Mouse (Mus musculus) midbrain, embryonic 16.5 days (tissue): ENCODE data around the gene Mrgprf. TPM values are rescaled to one million over a fixed set of nuclear protein-coding genes. Genes with fewer than 3 reads are reported as not detected.

Experiments
- ATAC-seq: fragments of 200-750 bp; cut with Nextera tagmentation; 2 replicates; pipeline ENCODE4 v1.8.0; 2017; ENCODE audit warnings: moderate TSS enrichment
- H3K27ac ChIP-seq: fragments of 300-500 bp; sonication (generic); 2 replicates; pipeline ENCODE4 v1.5.1; 2014; ENCODE audit warnings: mild to moderate bottlenecking, low read length, mixed read lengths
- H3K27me3 ChIP-seq: fragments of 300-500 bp; sonication (generic); 2 replicates; pipeline ENCODE4 v1.6.1; 2014; ENCODE audit warnings: low read depth, low read length, mixed read lengths; ENCODE audit not compliant: control insufficient read depth, insufficient read depth
- H3K36me3 ChIP-seq: fragments of 300-500 bp; sonication (generic); 2 replicates; pipeline ENCODE4 v1.6.1; 2014; ENCODE audit warnings: mild to moderate bottlenecking, low read length, moderate library complexity, mixed read lengths; ENCODE audit not compliant: control insufficient read depth, insufficient read depth
- H3K4me1 ChIP-seq: fragments of 300-500 bp; sonication (generic); 2 replicates; pipeline ENCODE4 v1.6.1; 2014; ENCODE audit warnings: mild to moderate bottlenecking, low read length, mixed read lengths; ENCODE audit not compliant: control insufficient read depth, insufficient read depth
- H3K4me2 ChIP-seq: fragments of 300-500 bp; sonication (generic); 2 replicates; pipeline ENCODE4 v1.6.1; 2014; ENCODE audit warnings: mild to moderate bottlenecking, low read length, mixed read lengths
- H3K4me3 ChIP-seq: fragments of 300-500 bp; sonication (generic); 2 replicates; pipeline ENCODE4 v1.5.1; 2014; ENCODE audit warnings: low read depth, mild to moderate bottlenecking, low read length, moderate library complexity, mixed read lengths
- H3K9ac ChIP-seq: fragments of 300-500 bp; sonication (generic); 2 replicates; pipeline ENCODE4 v1.6.1; 2014; ENCODE audit warnings: low read depth, low read length, mixed read lengths
- H3K9me3 ChIP-seq: fragments of 300-500 bp; sonication (generic); replicated peaks from 2 replicates; pipeline ENCODE4 v1.6.1; 2014; ENCODE audit warnings: mild to moderate bottlenecking, low read length, mixed read lengths; ENCODE audit not compliant: control insufficient read depth, poor library complexity, severe bottlenecking
- WGBS: fragments of 180-500 bp; shearing (Covaris S2); extraction: QIAGEN DNeasy Blood & Tissue Kit; methylation state at CpG from one replicate; pipeline ENCODE4 v1.1.7; 2014; 5-methylcytosine and 5-hydroxymethylcytosine counted together
- polyA plus RNA-seq: library from polyadenylated mRNA; unstranded; fragments of >200 nt; fragmentation: Nextera tagmentation; extraction: Ambion mirVana; gene quantifications from 2 replicates; pipeline ENCODE4 v1.2.1, GENCODE M21; 2015

Mrgprf gene
- polyA plus RNA-seq, 1 experiment from 2014 or later = 3.8 TPM

DNA sequence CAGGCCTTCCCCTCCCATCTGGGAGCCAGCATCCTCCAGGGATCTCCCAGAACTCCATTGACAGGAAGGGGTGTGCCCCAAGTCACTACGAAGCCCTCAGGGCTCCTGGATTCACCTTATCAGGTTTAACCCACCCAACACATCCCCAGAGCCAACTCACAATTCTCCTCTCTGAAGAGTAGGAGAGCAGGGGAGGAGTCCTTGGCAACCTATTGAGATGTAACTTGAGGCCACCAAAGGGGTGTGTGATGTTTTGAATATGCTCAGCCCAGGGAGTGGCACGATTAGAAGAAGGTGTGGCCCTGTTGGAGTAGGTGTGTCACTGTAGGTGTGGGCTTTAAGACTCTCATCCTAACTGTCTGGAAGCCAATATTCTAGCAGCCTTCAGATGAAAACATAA lies 25.1 kb downstream of the Mrgprf start:
- ATAC-seq = no peak
- Histone ChIP-seq H3K27me3 (no peaks in the 10 kb centered on the region), H3K9me3 (0 out of 2 replicates have a peak, but pooled peaks cover 2% of the 10 kb centered on the region), H3K27ac (no peak overlapping the region), H3K9ac (no peak overlapping the region), H3K36me3 (no peaks in the 10 kb centered on the region), H3K4me2 (no peak overlapping the region), H3K4me1 (no peaks in the 10 kb centered on the region), H3K4me3 (no peak overlapping the region)
- WGBS = 60% methylated on average over 2 of the region's 2 CpGs

DNA sequence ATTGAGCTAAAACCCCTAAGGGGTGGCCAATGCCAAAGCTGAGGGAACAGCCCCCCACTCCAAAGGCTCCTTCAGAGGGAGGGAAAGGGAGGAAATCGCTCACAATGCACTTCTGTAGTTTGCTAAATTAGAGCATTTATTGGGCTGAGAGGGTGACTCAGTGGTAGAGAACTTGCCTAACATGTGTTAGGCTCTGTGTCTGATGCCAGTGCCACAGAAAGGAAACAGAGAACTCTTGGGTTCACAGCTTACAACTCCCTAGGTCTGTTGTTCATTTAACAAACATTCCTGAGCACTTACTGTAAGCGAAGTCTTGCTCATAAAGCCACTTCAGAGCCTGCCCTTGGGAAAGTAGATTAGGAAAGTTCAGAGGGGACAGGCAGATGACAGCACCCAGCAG lies 29.4 kb downstream of the Mrgprf start:
- no peak for ATAC-seq
- Histone ChIP-seq H3K9me3 (no peaks in the 10 kb centered on the region), H3K27ac (no peak overlapping the region), H3K4me3 (no peak overlapping the region), H3K27me3 (no peaks in the 10 kb centered on the region), H3K4me2 (no peak overlapping the region), H3K36me3 (no peaks in the 10 kb centered on the region), H3K4me1 (no peaks in the 10 kb centered on the region), H3K9ac (no peak overlapping the region)
- 94% methylated on average over 2 of the region's 2 CpGs for WGBS

DNA sequence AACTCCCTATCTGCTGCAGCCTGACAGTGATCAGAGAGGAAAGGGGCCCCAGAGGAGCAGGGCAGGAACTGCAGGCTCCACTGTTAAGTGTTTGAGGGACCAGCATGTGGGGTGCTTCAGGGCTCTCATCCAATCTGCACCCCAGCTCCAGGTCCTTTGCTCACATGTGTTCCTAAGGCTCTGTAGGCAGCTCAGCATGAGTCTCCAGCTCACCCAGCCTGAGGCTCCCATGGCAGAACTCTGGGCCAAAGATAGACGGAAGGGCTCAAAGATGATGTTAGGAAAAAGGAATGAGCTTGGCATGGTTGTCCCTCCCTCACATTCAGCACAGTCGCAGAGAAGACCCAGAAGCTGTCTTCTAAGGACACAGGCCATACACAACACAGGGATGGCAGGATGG lies 30.0 kb downstream of the Mrgprf start:
- no peaks in the 10 kb centered on the region for H3K36me3 ChIP-seq
- no peak overlapping the region for H3K4me2 ChIP-seq
- H3K4me3 ChIP-seq = no peak overlapping the region
- H3K27ac ChIP-seq = no peak overlapping the region
- no peaks in the 10 kb centered on the region for H3K4me1 ChIP-seq
- no peak overlapping the region for H3K9ac ChIP-seq
- 95% methylated on average over 2 of the region's 2 CpGs for WGBS
- no peaks in the 10 kb centered on the region for H3K27me3 ChIP-seq
- no peak for ATAC-seq
- H3K9me3 ChIP-seq = no peaks in the 10 kb centered on the region

DNA sequence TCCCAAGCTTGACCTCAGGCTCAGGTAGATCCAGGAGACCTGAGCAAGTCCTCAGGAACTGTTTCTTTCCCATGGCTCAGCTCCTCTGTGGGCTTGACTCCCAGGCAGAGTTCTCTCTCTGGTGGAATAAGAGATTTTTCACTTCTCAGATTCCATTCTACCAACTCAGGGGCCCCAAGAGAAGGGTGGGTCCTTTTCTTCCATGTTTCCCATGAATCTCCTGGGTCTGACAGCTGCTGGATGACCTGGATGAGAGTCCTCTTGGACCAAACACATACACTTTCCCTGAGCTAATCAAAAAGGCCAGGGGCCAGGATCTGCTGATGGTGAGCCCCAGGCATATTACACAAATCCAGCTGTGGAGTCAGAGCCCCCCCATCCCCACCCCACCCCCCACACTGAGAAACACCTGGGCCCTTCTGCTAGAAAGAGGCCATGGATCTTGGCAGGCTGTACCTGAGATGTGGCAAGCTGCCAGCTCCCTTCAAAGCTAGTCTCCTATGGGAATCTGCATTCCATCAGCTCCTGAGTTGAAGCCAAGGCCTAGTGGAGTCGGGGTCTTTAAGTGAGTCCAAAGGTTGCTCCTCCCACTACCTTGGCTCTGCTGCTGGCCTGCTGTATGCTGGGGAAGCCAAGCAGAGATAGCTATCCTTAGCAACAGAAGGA lies 31.9 kb downstream of the Mrgprf start:
- Histone ChIP-seq H3K9me3 (no peaks in the 10 kb centered on the region), H3K27me3 (no peaks in the 10 kb centered on the region), H3K4me1 (no peaks in the 10 kb centered on the region), H3K4me3 (no peak overlapping the region), H3K36me3 (no peaks in the 10 kb centered on the region), H3K27ac (no peak overlapping the region), H3K4me2 (no peak overlapping the region), H3K9ac (no peak overlapping the region)
- ATAC-seq = no peak
- 78% methylated on average over 1 of the region's 1 CpGs for WGBS

DNA sequence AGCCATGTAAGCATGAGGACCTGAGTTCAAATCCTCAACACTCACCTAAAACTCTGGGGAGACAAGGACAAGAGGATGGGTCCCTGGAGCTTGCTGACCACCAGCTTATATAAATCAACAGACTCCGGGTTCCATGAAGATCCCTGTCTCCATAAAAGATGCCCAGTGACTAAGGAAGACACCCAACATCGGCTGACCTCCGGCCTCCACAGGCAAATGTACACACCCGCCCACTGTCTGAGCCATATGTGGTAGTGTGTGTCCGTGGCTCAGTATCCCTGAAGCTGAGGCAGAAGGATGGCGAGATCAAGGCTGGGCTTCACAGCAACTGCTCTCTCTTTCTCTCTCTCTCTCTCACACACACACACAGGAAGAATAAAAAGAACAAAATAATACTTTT lies 33.3 kb downstream of the Mrgprf start:
- ATAC-seq = no peak
- Histone ChIP-seq H3K36me3 (no peaks in the 10 kb centered on the region), H3K4me2 (no peak overlapping the region), H3K27me3 (no peaks in the 10 kb centered on the region), H3K4me3 (no peak overlapping the region), H3K4me1 (no peaks in the 10 kb centered on the region), H3K9ac (no peak overlapping the region), H3K9me3 (no peaks in the 10 kb centered on the region), H3K27ac (no peak overlapping the region)
- 81% methylated on average over 6 of the region's 6 CpGs for WGBS

DNA sequence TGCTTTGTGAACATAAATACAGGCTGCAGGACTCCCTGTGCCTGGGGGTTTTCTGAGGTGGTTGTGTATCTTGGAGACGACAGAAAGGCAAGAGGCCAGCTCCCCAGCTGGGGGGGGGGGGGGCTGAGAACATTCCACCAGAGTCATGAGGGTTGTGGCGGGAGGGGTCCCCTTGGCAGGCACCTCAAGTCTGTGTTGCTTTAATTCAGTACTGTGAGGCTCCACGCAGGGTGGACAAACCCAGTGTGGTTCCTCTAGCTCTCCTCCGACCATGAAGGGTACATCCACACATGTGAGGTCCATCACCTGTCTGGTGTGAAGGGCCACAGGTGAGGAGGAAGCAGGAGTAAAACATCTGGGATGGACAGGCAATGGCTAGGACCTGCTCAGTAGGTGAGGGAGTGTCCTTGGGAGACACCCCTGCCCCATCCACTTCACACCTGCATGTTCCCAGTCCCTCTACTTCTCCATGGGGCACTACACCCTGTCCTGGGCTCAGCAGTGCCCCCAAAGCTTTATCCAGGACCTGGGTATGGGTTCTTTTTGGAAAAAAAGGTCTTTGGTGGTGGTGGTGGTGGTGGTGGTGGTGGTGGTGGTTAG lies 33.9 kb downstream of the Mrgprf start:
- H3K27me3 ChIP-seq = no peaks in the 10 kb centered on the region
- no peak overlapping the region for H3K4me3 ChIP-seq
- 70% methylated on average over 4 of the region's 4 CpGs for WGBS
- ATAC-seq = no peak
- no peaks in the 10 kb centered on the region for H3K4me1 ChIP-seq
- no peaks in the 10 kb centered on the region for H3K36me3 ChIP-seq
- H3K4me2 ChIP-seq = no peak overlapping the region
- H3K27ac ChIP-seq = no peak overlapping the region
- no peak overlapping the region for H3K9ac ChIP-seq
- H3K9me3 ChIP-seq = no peaks in the 10 kb centered on the region

DNA sequence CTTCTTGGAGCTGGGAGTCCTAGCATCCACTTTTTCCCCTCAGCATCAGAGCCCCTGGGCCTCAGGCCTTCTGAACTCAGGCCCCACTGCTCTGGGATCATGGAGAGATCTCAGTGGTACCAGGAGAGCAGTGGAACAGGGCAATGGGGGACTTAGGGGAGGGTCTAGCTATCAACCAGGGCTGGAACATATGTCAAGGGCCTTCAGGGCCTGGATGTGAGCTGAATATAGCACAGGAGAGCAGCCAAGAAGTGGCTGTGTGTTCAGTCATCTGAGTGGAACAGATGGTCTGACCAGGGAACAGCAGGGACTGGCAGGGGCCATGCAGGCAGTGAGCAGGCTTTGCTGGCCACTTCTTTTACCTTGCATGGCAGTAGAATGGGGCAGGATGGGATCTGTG lies 34.6 kb downstream of the Mrgprf start:
- Histone ChIP-seq H3K9me3 (no peaks in the 10 kb centered on the region), H3K27me3 (no peaks in the 10 kb centered on the region), H3K4me2 (no peak overlapping the region), H3K4me3 (no peak overlapping the region), H3K4me1 (no peaks in the 10 kb centered on the region), H3K9ac (no peak overlapping the region), H3K36me3 (no peaks in the 10 kb centered on the region), H3K27ac (no peak overlapping the region)
- ATAC-seq = no peak

DNA sequence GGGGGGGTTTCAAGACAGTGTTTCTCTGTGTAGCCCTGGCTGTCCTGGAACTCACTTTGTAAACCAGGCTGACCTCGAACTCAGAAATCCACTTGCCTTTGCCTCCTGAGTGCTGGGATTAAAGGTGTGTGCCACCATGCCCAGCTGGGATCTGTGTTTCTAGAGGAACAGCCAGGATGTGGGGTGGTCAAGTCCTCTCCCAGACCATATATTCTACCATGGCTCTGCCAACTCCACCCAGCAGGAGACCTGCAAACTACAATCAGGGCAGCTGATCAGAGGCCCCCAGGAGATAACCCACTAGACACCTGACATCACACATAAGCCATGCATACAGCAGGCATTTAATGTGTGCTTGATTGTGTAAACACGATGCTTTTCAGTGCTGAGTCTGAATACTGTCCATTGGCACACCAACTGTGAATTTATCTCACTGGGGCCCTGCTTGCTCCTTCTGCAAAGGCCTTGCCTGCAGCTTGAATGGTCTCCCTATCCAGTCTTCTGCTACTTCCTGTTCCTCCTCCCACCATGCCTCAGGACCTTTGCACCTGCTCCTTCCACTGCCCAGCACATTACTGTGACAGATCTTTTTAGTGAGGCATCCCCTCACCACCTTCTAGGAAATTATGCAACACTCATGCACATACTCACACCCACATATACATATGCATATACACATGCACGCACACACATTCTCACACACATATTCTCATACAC lies 35.1 kb downstream of the Mrgprf start:
- Histone ChIP-seq H3K27ac (no peak overlapping the region), H3K4me3 (no peak overlapping the region), H3K27me3 (no peaks in the 10 kb centered on the region), H3K9me3 (no peaks in the 10 kb centered on the region), H3K9ac (no peak overlapping the region), H3K36me3 (no peaks in the 10 kb centered on the region), H3K4me1 (no peaks in the 10 kb centered on the region), H3K4me2 (no peak overlapping the region)
- ATAC-seq = no peak
- WGBS = 80% methylated on average over 3 of the region's 3 CpGs

DNA sequence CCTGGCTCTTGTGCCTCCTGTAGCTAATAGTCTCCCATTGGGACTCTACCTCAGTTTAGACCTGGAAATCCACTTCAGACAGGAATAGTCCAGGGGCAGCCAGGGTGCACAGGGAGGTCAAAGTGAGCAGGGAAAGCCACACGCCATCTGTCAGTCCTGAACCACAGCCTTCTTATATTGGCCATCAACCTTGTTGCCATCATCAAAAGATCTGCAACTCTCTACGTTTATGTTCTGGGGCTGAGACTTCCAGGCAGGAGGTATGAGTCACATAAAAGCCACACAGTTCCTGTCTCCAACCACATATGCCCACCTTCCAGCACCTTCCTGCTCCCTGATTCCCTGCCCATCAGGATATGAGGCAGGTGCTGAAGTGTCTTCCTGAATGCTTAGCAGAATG lies 37.3 kb downstream of the Mrgprf start:
- H3K9ac ChIP-seq = no peak overlapping the region
- no peaks in the 10 kb centered on the region for H3K27me3 ChIP-seq
- no peak overlapping the region for H3K4me3 ChIP-seq
- H3K4me1 ChIP-seq = no peaks in the 10 kb centered on the region
- no peaks in the 10 kb centered on the region for H3K9me3 ChIP-seq
- no peaks in the 10 kb centered on the region for H3K36me3 ChIP-seq
- H3K4me2 ChIP-seq = no peak overlapping the region
- no peak for ATAC-seq
- H3K27ac ChIP-seq = no peak overlapping the region
- WGBS = 71% methylated on average over 2 of the region's 2 CpGs
